Mouse (Mus musculus) kidney, adult 11 months (tissue): Measurements from ENCODE around the gene B3gnt2.
A peak's percentile ranks its signal among the peaks of the same experiment; 100 is the strongest.

ENCODE experiments used
- DNase-seq: peaks from one replicate; pipeline ENCODE4 v3.0.0; 2022

Gene B3gnt2

DNA sequence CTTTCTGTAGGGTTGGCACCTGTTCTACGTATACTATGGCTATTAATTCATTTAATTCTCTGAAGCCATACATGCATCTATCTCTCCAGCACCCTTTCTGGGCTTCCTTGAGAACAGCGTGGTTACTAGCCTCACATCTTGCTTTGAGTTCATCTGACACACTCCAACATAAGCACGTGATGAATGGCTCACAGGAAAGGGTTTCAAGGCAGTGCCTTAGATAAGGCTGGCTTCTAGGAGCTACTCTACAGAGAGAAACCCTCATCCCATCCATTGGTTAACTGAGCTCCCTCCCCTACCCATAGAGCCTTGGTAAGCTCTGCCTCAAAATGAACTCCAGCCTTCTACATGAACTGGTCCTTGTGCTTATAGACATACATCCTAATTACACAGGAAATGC lies 47.3 kb downstream of the B3gnt2 start:
- no peak for DNase-seq

DNA sequence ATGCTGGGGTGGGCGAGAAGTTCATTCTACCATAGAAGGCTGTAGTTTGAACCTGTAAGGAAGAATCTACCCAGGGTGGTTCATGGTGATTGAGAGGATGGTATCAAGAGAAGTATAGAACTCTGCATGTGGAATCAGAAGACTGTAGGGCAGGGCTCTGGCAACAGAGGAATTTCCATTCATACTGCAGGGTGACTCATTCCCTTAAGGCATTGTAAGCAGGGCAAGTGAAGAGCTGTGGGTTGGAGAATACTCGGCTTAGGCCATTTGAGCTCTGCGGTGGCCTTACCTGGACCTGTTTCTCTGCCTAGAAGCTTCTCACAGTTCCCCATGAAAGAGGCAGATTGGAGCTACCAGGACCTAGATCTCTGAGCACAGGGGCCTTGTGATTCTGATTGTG lies 49.3 kb downstream of the B3gnt2 start:
- DNase-seq, result no peak

DNA sequence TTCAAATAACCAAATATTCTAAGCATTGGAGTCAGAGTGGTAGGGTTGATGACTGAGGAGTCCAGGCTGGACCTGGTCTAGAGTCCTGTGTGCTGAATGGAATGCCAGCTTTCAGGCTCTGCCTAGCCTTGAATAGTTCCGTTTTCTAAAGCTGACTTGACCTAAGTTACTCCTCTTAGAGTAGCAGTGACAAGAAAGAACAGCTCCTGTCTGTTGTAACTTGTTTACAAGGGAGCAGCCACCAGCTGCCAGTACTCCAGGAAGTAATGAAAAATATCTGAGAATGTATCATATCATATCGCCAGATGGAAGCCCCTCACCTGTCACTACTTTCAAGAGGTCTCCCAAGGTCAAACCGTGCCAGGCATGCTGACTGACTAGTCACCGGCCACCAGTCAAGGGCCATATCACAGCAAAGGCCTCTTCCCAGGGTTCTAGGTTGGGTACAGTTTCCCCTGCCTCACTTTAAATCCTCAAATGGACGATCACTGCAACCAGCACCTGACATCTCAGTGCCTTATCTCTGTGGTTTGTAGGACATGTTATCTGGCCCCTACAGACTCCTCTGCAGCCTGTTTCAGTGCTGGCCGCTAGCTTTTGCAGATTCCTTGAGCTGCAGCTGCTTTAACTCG lies 51.2 kb downstream of the B3gnt2 start:
- no peak for DNase-seq

DNA sequence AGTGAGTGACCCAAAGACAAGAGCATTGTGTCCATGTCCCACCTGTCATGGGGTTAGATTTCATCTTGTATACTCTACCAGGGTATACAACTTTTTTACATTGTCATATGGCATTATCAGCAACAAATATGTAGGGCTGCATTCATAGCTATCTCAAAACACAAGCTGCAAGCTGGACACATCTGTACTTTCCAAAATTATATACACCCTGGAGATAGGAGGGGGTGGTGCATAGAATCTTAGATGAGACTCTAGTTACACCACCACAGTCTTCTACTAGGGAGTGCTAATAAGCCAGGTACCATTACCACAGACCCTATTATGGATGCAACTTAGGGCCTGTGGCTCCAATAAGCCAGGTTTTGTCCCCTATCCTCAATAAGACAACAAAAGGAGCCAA lies 52.7 kb downstream of the B3gnt2 start:
- no peak for DNase-seq

DNA sequence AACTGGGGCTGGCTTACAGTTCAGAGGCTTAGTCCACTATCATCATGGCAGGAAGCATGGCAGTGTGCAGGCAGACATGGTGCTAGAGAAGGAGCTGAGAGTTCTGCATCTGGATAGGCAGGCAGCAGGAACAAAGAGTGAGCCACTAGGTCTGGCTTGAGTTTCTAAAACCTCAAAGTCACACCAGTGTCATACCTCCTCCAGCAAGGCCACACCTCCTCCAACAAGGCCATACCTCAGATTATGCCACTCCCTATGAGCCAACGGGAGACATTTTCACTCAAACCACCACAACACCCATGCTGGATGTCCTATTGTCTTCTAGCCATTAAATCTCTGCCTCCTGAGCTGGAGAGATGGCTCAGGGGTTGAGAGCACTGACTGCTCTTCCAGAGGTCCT lies 55.6 kb downstream of the B3gnt2 start:
- no peak for DNase-seq

DNA sequence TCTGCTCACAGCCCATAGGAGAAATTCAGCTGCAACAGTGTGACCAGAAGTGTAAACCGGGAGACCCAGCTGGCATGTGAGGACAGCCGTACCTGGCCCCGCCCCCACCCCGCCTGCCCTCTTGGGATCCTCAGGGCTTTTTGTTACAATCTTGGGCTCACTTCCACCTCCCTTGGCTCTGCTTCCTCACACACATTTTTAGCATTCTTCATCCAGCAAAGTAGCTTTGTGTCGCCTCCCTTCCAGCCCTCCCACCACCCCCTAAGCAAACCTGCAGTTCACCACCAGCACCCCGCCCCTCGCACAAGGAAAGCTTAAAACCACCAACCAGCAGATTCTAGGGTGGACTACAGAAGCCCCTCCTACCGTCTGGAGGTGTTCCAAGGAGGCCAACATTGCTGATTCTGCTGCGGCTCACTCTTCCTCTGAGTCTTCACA lies 60.8 kb downstream of the B3gnt2 start:
- peak; percentile 51 for DNase-seq

GRCm38 (mm10) chr11:22798916-22799315 lies 61.8 kb downstream of the B3gnt2 start:
- DNase-seq, result no peak

DNA sequence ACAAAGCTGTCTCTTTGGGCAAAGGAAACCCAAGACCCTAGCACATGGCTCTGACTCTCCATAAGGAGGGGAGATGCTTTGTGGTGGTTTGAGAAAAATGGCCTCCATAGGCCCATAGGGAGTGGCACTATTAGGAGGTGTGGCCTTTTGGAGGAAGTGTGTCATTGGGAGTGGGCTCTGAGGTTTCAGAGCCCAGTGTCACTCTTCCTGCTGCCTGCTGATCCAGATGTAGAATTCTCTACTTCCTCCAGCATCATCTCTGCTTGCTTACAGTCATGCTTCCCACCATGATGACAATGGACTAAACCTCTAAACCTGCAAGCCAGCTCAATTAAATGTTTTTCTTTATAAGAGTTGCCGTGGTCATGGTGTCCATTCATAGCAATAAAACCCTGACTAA lies 66.0 kb downstream of the B3gnt2 start:
- no peak for DNase-seq

DNA sequence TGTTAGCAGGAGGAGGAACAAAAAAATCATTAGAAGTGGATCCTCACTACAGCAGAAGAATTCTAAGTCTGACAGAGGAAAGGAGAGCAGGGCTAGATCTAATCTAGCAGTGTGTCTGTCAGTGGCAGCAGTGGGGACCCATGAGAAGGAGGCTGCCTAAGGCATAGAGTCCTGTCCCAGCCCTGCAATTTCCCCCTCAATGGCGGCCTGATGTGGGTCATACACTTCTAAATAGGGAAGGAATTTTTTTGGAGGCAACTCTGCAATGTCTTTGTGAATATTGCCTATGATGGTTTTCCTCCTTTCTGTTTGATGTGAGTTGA lies 66.9 kb downstream of the B3gnt2 start:
- DNase-seq, result no peak

DNA sequence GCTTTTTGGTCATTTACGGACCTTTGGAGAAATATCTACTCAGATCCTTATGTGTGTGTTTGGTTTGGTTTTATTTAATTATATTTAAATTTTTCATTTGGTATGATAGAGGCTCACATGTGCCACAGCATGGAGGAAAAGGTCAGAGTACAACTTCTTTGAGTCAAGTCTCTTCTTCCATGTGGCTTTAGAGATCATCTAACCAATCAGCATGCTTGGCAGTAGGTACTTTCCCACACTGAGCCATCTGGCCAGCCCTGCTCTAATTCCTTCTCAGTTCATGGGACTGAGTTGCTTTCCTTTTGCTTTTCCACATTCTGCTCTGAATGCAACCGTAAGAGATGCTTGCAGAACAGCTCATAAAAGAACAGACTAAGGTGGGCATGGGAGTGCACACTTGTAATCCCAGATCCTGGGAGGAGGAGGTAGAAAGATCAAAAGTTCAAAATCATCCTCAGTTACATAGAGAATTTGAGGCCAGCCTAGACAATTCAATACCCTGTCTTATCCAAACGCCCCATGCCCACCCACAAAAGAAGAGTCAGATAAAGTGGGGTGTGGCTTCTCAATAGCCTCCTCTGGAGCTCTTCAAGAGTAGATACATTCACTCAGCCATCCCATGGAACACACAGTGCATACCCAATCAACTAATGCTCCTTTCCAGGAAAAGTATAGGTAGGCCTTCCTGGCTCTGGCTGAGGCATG lies 67.4 kb downstream of the B3gnt2 start:
- no peak for DNase-seq

DNA sequence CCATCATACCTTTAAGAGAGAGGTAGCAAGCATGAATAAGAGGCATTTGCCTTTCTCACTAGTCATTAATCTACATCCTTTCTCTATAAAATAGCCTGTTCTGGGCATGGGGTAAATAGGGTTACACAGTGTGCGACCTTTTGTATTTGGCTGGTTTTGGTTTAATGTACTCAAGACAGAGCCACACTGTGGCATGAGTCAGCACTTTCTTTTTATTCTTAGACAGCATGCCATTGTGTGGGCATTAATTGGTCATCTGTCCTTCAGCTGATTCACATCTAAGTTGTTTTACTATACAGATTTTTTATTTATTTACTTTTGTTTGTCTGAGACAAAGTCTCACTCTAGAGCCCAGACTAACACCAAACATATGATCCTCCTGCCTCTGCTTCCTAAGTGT lies 68.6 kb downstream of the B3gnt2 start:
- no peak for DNase-seq

- no peak for DNase-seq
Observed at GRCm38 (mm10) chr11:22791726-22792125, 69.0 kb downstream of the B3gnt2 start.

- no peak for DNase-seq
Observed at GRCm38 (mm10) chr11:22787833-22788232, 72.9 kb downstream of the B3gnt2 start.

- peak; percentile 17 for DNase-seq
Observed at GRCm38 (mm10) chr11:22784477-22784876, 76.3 kb downstream of the B3gnt2 start.

- DNase-seq, result no peak
Observed at GRCm38 (mm10) chr11:22782705-22783124, 78.0 kb downstream of the B3gnt2 start.

DNA sequence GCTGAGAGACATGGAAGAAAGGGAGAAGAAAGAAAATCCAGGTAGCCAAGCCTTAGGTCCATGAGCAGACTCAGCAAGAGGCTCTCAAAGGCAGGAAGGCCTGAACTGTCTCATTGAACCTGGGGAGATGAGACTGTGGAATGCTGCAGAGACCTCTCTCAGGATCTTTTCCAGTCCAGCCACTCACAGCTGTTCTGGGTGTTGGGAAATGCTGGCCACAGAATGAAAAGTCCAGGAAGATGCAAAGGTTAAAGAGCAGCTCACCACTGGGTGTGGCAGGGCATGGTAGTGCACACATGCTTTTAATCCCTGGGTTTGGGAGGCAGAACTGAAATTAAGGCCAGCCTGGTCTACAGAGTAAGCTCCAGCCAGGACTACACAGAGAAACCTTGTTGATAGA lies 79.6 kb downstream of the B3gnt2 start:
- DNase-seq, result no peak

DNA sequence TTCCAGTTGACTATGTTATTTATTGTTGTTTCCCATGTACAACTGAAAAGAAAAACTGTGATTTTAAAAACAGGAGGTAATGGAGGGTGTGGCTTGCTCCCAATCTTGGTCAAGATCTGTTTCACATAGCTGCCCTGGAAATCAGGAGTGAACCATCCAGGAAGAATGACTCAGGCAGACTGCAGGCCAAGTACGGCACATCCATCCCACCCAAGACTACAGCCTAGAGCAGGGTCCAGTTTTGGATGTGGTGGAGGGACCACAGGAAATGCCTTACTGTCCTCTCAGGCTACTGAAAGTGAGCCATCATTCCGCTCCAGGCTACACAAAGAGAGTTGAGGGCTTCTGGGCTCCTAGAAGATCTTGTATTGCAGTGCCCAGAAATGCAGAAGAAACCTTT lies 80.0 kb downstream of the B3gnt2 start:
- DNase-seq, result no peak

- DNase-seq, result peak; percentile 24
Observed at GRCm38 (mm10) chr11:22779821-22780551, 80.8 kb downstream of the B3gnt2 start.

DNA sequence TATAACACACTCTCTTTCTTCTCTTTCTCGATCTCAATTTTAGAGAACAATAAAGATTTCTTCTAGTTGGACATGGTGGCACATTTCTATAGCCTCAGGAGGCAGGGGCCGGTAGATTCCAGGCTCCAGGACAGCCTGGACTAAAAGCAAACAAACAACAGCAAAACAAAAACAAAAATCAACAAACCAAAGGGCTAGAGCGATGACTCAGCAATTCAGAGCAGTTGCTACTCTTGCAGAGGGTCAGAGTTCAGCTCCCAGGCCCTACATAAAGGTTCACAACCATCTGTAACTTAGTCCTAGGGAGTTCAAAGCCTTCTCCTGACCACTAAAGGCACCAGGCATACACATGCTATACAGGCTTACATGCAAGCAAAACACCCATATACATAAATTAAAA lies 82.2 kb downstream of the B3gnt2 start:
- DNase-seq, result no peak

- no peak for DNase-seq
Observed at GRCm38 (mm10) chr11:22777531-22777930, 83.2 kb downstream of the B3gnt2 start.

DNA sequence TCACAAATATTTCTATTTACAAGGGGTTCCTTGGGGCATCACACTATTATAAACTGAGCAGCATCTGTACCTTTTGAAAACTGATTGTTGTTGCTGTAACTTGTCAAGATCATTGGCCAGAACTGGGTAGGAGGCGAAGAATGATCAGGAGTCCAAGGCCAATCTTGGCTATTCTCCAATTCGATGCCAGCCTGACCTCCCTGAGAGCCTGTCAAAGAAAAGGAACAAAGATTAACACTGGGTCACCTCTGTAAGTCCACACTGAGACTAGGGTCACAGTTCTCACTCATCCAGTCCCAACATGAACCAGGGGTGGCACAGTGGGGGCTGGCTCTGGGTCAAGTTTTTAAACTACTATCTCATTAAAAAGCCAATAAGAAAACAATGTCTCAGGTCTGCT lies 85.9 kb downstream of the B3gnt2 start:
- DNase-seq, result no peak

DNA sequence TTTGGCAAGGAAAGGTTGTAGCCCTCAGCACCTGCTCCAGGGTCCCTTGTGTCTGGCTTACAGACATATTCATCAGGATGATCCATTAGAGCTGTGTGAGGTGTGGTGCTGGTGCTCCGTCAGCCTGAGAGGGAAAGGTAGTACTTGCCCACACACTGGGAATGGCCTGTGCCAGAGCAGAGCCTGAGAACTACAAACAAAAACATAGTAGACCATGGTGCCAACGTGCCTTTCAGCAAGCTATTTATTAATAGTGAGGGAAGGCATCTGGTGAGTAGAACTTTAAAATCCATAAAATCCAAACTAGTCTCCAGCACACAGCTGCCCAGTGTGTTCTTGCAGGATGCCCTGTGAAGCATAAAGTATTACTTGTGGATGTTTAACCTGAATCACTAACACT lies 94.5 kb downstream of the B3gnt2 start:
- DNase-seq, result peak; percentile 53

- DNase-seq, result no peak
Observed at GRCm38 (mm10) chr11:22765425-22765824, 95.3 kb downstream of the B3gnt2 start.

DNA sequence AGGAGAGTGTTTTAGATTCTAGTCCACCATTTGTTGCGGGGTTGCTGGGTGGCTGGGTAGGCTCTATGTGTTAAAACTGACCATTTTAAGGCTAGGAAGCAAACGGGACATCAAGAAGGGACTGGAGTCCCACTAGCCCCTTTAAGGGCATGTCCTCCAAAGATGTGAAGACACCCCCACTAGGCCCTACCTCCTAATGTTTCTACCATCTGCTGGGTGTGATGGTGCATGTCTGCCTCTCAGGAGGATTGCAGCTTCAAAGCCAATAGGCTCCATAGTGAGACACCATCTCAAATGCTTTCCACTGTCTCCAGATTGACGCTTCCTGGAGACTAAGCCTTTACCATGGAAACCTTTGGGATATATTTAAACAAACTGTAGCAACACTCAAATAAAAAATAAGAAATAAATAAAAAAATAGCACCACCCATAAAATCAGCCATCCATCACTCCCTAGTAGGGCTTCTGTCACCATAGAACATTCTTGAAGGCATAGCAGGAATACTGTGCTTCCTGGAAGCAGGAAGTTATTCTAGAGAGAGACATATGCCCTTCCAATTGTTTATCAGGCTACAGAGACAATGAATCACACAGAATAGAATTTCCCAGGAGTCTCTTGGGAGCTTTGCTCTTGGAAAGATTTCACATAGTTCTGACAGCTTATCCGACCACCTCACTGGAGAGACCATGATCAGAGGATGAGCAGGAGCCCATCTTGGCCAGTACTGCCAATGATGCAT lies 97.0 kb downstream of the B3gnt2 start:
- DNase-seq, result no peak
